Mouse (Mus musculus) retina, embryonic 14.5 days (tissue): Measurements from ENCODE around the gene Tmem179b.

Source experiments
- DNase-seq: peaks from one replicate; pipeline ENCODE4 v3.0.0-alpha.2; 2015; ENCODE audit warnings: low spot score

The Tmem179b gene

DNA sequence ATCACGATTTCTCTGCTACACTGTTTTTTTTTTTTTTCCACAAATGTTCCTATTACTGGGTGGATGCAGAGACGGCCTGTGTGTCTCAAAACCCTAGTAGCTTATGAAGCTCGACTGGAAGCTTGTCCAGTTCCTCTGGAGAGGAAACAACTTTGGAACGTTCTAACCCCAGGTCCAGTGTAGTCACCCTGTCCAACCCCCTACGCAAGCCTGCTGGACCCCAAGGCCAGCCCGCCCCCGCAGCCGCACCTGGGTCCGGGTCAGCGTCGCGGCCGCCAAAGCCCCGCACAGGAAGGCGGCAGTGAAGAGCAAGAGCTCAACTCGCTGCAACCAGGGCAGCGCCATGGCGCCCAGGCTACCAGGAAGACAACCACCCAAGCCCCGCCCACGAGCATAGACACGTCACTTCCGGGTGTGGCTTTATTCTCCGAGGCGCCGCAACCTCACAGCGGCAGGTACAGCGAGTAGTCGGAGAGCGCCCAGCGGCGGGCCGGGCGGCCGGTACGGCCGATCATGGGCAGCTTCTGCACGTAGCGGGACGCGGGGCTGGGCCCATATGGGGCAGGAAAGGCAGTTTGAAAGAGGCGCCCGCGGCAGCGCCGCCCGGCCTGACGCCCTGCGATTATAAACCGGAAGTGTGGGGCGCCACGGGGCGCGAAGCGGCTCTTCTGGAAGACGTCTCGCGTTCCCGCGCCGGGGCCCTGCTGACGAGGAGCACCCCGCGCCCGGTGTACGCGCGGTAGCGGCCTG is at the start of gene Tmem179b:
Gene Tmem179b, minus strand, starts transcription at position 382 of the 750 bp plus-strand sequence.
- peak; percentile 97 for DNase-seq

DNA sequence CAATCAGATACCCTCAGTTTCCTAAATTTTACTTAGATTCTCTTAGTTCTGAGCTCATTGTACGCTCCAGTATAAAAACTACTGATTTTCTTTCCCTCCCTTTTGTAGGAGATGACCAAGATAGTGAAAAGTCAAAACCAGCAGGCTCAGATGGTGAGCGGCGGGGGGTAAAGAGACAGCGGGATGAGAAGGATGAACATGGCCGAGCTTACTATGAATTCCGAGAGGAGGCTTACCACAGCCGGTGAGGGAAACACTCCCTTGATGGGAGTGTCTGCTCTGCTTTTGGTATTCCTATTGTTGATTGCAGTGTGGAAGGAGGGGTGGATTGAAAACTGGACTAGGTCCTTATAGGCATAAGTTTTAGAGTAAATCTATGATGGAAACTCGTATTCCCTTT is 48.4 kb upstream of the Tmem179b start:
- DNase-seq: no peak

DNA sequence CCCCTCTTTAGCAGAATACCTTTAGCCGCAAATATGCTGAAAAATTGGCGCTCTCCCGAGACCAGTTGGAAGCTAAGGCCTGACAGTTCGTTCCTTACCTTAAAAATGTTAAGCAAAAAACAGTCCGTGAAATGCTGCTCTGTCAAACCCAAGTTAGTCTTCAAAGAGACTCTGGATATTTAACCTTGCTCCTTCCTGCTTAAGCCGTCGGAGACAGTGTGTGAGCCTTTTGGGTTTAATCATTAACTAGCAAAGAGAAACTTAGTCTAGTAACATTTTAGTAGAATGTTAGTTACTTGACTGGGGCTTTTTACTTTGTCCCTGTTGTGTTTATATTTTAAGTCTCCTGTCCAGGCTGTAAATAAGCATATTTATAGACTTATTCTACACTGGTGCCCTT is 46.9 kb upstream of the Tmem179b start:
- no peak for DNase-seq

DNA sequence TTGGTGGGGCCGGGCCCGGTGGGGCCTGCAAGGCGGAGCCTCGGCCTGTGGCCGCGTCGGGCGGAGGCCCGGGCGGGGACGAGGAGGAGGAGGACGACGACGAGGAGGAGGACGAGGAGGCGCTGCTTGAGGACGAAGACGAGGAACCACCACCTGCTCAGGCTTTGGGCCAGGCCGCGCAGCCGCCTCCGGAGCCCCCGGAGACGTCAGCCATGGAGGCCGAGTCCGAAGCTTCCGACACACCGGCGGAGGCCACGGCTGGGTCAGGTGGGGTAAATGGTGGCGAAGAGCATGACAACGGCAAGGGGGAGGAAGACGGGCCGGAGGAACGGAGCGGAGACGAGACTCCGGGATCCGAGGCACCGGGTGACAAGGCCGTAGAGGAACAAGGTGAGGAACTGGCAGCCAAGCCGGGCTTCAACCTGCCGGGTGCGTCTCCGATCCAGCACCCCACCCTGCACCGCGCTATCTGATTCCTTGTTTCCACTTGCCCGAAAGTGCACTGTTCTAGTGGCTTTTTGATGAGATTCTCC is 46.2 kb upstream of the Tmem179b start:
- DNase-seq: no peak

DNA sequence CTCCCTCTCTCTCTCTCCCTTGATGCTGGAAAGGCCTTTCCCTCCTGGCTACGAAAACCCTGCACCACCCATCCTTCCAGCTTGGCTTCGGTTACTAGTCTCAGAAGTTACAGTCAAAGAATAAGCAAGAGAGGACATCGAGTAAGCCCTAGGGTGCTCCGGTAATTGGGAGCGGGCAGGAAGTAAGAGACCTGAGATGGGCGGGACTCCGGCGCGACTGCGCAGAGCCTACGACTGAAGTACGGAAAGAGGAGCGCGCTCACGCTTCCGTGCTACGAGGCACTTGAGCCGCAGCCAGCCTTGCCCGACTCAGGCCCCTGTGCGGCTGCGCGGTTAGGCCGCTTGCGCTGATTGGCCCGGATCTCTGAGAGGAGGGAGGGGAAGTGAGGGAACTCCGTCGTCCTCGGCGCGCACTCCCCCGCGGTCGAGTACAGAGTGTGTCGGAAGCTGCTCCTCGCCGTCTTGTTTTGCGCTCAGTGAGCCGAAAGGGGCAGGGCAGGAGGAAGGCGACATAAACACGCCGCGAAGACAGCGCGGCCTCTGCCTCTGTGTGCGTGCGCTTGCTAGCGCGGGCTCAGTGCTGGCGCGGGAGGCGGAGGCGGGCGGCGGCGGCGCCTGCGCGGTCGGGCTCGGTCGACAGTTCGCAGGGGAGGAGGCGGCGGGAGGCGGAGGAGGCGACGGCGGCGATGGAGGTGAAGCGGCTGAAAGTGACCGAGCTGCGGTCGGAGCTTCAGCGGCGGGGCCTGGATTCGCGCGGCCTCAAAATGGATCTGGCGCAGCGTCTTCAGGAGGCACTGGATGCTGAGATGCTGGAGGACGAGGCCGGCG is 45.5 kb upstream of the Tmem179b start, which contains the start of gene Hnrnpul2:
Gene Hnrnpul2, plus strand, starts transcription at position 415 of the 828 bp plus-strand sequence.
- peak; percentile 98 for DNase-seq

DNA sequence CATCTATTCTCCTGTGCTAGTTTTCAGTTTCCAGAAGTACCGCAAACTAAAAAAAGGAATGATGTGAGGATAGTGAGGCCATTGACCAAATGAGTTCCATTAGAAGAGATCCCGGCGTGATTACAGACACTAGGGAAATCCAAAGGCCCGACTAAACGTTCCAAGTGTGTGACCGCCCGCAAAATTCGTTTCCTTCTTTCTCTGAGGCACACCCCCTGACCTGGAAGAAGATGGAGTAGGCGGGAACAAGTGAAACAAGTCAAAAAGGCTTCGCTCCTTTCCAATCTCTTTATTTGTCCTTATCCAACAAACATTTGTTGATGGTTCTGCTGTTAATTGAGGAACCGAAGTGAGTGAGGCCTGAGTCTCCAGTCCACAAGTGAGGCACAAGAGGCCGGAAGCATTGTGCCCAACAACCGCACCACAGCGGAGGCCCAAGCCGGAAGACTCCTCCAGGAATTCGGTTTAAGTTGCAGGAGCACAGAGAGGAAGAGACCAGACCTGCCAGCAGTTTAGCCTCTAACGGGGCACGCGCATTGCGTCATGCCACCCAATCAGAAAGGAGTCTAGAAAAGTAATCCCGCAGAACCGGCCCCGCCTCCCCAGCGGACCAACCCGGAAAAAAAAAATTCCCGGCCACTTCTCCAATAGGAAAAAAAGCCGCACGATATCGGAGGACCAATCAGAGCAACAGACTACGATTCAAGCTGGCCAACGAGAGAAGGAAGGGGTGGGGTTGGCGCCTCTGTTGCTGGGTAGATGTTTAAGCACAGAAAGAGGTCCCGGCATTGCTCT is 44.7 kb upstream of the Tmem179b start, which contains the start of gene Ttc9c:
Gene Ttc9c, minus strand, starts transcription at position 533 of the 795 bp plus-strand sequence.
- DNase-seq: peak; percentile 100

DNA sequence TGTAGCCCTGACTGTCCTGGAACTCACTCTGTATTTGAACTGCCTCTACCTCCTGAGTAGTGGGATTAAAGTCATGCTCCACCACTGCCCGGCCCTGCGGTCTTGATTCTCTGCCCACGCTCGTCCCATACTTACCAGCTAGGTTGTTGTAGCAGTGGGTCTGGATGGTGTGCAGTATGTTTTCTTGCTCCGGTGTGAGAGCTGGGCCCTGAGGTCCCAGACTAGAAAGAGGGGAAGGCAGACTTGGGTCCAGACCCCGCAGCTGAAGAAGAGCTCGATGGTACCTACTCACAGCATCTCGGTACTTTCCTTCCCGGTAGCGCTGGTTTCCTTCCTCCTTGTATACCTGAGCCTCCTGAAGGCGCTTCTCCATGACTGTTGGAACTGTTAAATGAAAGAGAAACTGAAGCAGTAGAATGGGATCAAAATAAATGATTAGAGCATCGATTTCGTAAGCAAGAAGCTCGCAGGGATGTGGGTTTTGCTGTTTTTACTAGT is 44.1 kb upstream of the Tmem179b start:
- no peak for DNase-seq

DNA sequence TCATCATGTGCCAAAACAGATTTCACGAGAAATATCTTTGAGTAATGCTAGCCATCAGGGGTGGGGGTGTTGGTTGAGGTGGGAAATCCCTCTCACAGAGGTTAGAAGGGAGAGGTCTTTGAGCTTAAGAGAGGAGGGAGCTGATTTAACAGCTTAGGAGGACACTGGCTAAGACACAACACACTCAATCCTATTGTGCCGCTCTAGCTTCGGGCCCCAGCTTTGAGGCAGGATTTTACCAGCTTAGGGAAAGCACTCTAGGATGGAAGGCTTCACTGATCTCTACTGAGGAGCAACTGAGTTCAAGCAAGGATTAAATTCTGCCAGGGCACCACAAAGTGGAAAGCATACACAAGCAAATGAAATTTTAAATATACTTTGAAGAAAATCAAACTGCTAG is 42.7 kb upstream of the Tmem179b start:
- no peak for DNase-seq

DNA sequence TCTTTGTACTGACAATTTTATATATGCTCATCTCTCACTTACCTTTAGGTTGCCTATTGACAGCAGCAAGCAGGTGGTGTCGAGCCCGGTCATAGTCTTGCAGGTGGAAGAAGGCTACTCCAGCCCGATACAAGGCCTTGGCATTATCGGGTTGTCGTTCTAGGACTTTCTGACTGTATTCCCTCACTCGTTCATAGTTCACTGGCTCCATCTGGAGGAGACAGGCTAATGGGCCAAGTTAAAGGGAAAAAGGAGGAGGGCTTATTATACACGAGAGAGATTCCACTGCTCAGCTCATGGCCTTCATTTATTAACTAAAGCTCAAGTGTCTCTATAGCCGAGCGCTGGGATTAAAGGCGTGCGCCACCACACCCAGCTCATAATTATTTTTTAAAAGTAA is 41.5 kb upstream of the Tmem179b start:
- DNase-seq: peak; percentile 46

DNA sequence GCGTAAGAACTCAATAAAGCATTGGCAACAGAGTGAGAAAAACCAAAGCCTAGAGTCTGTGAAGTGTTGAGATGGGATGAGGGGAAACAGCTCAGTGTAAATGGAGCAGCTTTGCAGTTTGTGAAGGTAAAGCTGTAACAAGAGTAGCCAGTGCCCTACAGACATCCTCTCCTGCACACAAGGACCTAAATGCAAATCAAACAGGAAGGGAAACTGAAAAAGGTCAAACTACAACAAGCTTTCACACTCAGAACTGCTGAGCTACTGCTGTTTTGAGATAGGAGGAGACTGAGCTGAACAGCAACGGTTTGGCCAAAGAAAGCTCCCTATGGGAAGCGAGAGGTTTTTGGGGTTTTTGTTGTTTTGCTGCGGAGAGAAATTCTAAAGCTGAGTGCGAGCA is 32.5 kb upstream of the Tmem179b start:
- DNase-seq: no peak

DNA sequence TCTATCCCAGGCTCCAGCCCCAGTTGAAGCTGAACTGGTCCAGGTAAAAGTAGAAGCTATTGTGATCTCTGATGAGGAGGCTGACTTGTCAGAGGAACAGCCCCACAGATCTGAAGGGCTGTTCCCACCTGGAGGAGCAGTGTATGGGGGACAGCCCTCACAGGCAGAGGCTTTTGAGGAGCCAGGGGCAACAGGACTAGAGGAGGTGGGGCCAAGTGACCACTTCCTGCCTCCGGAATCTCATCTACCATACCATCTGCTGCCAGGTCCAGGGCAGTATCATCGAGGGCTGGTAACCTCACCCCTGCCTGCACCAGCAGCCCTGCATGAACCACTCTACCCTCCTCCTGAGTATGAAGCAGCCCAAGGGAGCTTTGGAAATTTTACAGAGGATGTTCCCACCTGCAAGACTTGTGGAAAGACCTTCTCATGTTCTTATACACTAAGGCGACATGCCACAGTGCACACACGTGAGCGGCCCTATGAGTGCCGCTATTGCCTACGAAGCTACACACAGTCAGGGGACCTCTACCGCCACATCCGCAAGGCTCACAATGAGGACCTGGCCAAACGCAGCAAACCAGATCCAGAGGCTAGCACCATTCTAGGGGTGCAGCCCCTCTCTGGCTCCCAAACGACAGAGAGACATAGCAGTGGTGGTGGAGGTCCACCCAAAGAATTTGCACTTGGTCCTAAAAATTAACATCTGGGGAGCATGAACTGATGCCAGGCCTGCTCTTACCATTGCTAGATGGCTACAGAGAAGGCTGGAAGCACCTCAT is 29.8 kb upstream of the Tmem179b start:
- no peak for DNase-seq

DNA sequence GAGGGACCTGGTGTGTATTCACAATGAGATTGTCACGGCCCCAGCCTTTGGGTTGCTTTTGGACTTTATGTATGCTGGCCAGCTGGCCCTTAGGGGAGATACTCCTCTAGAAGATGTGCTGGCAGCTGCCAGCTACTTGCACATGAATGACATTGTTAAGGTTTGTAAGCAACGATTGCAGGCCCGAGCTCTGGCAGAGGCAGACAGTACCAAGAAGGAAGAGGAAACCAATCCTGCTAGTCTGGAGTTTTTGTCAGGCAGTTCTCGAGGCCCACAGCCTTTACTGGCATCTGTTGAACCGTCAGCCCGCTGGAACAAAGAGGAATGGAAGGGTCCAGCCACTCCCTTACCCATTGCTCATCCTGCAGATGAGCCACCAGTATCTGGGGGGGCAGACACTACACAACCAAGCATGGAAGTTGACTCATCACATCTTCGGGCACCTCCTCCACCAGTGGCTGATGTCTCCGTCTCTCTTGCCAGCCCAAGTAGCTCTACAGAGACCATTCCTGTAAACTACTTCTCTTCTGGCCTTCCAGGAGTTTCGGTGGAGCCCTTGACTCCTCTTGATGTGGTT is 29.0 kb upstream of the Tmem179b start:
- DNase-seq: no peak

DNA sequence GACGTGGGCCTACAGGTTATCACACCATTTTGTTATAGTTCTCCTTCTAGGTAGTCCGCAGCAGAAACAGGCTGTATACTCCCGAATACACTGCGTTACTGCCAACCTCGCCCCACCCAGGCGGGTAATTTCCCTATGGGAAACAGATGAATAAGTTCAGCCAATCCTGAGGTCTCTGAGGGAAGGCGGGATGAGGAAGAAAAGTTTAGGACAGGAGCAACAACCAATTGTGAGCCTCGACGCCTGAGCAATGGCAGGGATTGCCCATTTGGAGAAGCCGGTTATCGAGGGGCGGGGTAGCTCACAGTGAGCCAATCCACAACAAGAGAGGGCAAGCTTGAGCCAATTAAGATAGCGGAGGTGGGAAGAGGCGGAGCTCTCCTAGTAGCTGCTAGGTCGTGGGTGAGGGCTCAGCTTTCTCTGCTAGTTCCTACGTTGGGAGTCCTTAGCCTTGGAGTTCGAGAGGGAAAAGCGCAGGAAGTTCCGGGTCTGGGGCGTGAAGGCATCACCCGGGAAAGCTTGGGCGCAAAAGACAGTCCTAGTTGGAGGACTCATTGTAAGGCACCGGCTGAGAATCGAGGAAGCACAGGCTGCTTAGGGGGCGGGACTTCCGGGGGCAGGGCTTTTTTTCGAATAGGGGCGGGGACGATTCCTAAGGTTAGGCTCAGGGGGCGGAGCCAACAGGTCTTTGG is 28.0 kb upstream of the Tmem179b start, which contains the start of gene Zbtb3:
Gene Zbtb3, plus strand, starts transcription at position 426 of the 692 bp plus-strand sequence.
- peak; percentile 97 for DNase-seq

DNA sequence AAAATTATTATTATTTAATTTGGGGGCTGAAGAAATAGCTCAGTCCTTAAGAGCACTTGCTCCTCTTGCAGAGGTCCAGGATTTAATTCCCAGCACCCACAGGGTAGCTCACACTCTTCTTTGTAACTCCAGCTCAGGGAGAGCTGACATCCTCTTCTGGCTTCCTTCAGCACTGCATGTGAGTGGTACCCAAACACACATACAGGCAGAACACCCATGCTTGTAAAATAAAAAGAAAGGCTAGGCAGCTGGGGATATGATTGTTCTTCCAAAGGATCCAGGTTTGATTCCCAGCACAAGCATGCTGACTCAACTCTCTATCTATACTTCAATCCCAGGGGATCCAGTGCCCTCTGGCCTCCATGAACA is 24.7 kb upstream of the Tmem179b start:
- DNase-seq: no peak

DNA sequence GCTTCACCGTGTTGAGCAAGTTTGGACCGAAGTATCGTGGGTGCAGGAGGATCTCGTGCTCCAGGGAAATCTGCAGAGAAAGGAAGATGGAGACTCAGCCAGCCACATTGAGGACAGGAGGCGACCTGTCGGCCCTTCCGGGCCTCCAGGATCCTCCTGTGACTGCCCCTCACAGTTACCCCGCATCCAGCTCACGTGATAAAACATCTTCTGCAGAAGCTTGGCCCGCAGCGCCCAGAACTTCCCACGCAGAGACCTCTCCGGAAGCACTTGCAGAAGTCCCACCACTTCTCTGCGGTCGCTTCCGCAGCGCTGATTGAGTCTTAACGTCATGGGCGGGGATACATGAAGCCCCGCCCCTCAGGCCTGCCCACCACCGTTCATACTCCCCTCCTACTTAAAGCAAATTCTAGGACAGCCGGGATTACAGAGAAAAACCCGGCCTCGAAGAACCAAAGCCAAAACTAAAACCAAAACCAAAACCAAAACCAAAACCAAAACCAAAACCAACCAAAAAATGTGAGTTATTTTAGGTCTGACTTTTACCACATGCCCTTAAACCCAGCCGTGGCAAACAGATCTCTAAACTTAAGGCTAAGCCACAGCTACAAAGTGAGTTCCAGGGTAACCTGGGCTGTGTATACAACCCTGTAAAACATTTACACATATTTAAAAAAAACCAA is 24.1 kb upstream of the Tmem179b start, which contains the start of gene Polr2g:
Gene Polr2g, minus strand, starts transcription at position 314 of the 683 bp plus-strand sequence.
- peak; percentile 94 for DNase-seq

DNA sequence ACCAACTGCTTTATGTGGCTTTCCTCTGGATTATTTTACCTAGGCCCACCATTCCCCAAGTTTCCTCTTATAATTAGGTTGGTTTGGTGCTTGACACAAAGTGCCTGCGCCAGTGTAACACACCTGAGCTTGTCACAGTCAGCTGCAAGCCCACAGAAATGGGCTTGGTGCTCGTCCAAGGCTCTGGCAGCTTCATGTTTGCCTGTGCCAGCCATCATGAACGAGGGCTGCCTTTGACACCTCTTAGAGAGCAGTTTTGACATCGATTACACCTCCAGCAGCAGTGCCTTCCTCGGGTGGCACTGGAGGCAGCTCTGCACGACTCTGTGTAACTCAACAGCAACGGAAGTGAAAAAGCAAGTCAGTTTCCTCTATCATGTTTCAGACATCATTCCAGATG is 15.9 kb upstream of the Tmem179b start:
- no peak for DNase-seq

DNA sequence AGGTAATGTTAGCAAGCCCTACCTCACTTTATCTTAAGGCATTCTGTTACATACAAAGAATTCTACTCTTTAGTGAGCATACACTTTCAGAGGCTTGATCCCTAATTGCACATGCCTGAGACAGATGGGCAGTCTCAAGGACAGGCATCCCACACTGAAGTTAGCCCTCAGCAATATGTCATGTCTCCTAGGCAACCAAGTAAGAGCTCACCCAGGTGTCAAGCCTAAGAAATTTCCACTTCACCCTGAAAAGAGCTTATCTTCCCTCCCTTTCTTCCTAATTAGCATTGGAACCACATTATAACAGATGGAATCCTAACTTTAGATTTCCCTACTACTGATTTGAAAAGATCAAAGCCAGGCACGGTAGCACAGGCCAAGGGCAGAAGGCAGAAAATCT is 14.9 kb upstream of the Tmem179b start:
- DNase-seq: no peak

DNA sequence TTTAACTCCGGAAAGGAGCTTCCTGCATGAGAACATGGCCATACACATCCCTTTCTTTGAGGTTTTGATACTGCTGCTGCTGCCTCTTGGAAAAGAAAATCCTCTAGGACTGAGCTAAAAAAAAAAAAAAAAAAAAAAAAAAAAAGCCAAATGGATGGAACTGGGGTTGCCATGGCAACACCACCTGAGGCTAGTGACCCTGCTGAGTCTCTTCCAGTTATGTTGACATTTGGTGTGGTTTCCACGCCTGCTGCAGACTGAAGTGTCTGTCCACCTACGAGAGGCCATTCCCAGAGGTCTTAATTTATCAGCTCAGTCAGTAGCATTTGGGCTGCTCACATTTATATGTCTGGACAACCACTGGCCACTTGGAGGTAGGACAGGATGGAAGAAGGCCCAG is 14.3 kb upstream of the Tmem179b start:
- peak; percentile 52 for DNase-seq
